Mouse (Mus musculus) layer of hippocampus, adult 18-20 months (tissue): Measurements from ENCODE around the gene Tdg. TPM values are rescaled to one million over a fixed set of nuclear protein-coding genes. Genes with fewer than 3 reads are reported as not detected.
A peak's percentile ranks its signal among the peaks of the same experiment; 100 is the strongest.

Source experiments
- DNase-seq, 2 experiments: peaks; one replicate each; pipeline ENCODE4 v3.0.0; 2022; ENCODE audit warnings: low spot score in 2 of 2
- total RNA-seq, 2 experiments: library from RNA; stranded (reverse); gene quantifications; 2 replicates each; pipeline ENCODE4 v1.2.3; 2021

Gene Tdg
- total RNA-seq, 2 experiments from 2014 or later: 32.6 to 35.1 TPM

- peak; percentile 81 to 86 for DNase-seq
These were observed 32.8 kb downstream of the Tdg start for GRCm38 (mm10) chr10:82662267-82662990.

- DNase-seq: no peak
These were observed 33.7 kb downstream of the Tdg start for GRCm38 (mm10) chr10:82663289-82663688.

DNA sequence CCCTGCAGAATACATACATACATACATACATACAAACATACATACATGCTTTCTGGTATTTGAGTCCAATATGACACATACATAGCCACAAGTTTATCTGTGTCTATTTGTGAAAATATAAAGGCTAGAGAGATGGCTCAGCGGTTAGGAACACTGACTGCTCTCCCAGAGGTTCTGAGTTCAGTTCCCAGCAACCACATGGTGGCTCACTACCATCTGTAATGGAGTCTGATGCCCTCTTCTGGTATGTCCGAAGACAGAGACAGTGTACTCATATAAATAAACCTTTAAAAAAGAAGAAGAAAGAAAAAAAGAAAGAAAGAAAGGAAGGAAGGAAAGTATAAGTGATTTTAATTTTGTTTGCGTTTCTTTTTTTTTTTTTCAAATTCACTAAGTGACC lies 36.3 kb downstream of the Tdg start:
- DNase-seq: no peak

DNA sequence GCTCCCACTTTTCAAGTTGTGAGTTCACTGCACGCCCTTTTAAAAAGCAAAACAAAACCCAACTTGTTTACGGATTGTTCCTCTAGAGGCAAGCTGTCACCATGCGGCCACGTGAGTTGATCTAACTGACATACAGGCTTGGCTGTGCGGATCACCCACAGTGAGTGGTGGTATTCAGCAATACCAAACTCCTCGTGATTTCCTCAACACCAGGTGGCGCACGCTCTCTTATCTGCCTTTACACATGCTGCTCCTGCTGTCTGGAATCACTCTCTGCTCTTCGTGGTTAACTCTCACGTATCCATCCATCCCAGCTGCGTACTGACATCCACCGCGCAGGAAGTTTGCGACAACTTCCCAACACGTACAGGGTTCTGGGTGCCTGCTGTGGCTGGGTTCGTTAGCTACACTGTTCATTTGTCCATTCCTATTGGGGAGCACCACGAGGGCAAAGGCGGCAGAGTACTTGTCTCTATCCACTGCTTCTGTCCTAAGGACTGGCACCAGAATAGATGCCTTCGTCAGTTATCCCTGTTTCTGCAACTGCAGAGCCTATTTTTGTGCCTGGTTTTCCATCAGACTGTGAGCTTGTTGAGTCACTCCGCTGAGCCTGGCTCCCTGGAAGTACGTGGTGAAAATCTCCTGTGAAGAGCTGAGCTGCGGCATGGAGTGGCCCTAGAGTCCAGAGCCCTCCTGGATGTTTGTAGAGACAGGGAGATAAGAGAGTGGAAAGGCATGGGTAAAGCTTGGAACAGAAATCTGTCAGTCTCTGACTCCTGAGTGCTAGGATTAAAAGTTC lies 37.0 kb downstream of the Tdg start:
- peak; percentile 81 to 96 for DNase-seq

DNA sequence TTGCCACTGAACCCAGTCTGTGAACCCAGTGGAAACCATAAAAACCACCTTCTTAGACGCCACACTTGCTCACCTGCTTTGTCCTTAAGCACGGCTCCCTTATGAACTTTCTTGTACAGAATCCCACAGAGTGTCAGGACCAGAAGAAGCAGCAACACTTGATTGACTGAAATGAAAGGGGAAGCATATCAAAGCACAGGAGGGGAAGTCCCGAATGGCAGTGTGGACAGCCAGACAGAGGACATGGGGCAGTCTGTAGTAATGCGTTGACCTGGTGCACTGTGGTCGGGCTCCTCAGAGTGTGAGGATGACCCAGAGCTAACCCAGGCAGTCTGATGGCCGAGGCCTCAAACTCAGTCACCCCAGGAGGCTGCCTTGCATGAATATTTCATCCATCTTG lies 40.6 kb downstream of the Tdg start:
- DNase-seq: no peak

DNA sequence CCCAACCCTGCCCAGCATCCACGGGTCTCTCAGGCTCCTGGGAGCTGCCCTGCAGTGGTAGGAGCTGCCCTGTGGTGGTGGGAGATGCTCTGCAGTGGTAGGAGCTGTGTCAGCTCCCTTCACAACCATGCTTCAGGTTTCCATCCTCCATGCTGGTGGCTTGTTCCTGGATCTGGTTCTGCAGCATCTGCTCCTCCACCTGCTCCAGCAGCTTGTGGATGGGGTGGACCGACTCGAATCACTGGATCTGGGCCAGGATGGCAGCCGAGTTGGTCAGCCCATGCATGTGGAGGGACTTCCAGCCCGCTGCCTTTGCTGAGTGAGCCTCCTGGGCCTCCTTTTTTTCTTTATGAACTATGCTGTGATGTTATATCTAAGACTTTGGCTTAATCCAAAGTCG lies 47.3 kb downstream of the Tdg start:
- peak; percentile 53 to 58 for DNase-seq

- peak; percentile 73 to 92 for DNase-seq
These were observed 51.1 kb downstream of the Tdg start for GRCm38 (mm10) chr10:82680769-82681168.

- peak; percentile 42 to 75 for DNase-seq
These were observed 52.0 kb downstream of the Tdg start for GRCm38 (mm10) chr10:82681639-82682038.

DNA sequence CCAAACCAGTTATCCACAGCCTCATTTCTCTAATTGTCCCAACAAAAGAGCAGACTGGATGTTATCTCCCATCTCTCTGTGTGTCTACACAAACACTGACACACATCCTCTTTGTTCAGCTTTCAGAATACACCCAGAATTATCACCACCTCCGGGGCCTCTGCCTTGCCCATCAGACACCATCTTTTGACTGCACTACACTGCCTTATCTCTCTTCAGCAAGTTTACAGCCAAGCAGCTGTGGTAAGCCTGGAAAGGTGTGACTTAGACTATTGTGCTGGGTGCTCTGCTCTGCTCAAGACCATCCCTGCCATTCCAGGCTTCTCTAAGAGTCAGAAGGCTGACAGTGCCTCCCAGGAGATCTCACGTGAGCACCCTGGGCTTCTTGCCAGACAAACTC lies 55.8 kb downstream of the Tdg start:
- no peak for DNase-seq

GRCm38 (mm10) chr10:82689681-82690211 lies 60.1 kb downstream of the Tdg start:
- DNase-seq: peak; percentile 43 to 74

DNA sequence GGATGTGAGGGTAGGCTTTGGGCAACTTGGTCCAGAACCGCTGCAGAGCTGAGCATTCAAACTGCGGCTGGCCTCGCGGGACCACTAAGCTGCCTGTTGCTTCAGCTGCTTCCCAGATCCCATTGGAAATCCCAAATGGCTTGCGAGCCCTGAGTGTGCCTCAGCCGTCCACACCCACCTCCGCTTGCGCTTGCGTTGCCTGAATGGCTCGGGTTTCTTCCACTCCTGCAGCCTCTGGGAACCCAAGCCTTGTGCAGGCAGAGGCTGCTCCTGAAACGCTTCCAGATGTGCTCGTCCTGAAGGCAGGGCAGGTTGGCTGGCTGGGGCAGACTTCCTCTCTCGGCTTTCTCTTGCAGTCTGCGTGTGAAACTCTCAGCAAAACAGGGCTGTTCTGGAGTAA lies 60.9 kb downstream of the Tdg start, which contains the start of gene Glt8d2:
Gene Glt8d2, minus strand, starts transcription at position 157 of the 400 bp plus-strand sequence.
- DNase-seq: peak; percentile 38 to 67

DNA sequence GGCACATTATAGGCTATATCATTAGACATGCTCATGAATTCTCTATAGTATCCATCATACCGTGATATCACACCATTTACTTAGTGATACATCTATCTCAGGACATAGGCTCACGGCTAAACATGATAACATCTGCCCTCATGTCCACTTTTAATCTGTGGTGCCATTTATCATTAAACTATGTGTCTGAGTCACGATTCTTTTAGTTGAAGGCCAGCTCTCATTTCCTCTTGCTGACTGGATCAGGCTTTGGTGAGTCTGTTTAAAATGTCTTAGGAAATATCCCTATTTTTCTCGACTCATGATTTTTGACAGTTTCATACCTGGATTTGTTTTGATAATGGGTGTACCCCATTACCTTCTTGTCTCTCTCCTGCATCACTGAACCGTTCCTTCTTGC lies 66.3 kb downstream of the Tdg start, which contains the start of gene Hcfc2:
Gene Hcfc2, plus strand, starts transcription at position 205 of the 400 bp plus-strand sequence.
- DNase-seq: no peak

DNA sequence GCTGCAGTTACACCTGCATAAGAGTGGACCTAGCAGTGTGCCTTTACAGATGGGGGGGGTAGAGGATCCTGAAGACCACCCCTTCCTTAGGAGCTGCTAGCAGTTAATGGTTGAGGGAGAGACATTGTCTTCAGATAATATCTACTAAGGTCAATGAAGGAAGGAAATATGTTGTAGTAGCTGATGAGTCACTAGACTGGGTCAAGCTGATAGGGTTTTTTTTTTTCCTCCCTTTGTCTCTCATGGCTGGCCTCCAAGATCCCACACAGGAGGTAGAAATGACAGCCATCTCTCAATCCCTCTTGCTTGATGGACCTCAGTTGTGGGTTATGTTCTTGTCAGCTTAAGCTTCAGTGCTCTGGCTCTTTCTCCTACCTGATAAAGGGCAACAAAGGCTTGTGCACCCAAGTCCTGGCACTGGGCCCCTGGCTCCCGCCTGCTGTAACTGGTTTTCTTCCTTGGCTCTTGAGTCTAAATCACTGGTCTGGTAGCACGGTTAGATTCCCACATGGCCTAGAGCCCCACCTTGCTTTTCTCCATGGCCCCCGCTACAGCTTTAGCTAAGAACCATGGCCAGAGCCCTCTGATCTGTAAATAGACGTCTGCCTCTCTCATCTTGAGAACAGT lies 66.9 kb downstream of the Tdg start:
- DNase-seq: no peak

- DNase-seq: peak in 1 of 2 experiments; percentile 24
These were observed 67.8 kb downstream of the Tdg start for GRCm38 (mm10) chr10:82697305-82697898.

DNA sequence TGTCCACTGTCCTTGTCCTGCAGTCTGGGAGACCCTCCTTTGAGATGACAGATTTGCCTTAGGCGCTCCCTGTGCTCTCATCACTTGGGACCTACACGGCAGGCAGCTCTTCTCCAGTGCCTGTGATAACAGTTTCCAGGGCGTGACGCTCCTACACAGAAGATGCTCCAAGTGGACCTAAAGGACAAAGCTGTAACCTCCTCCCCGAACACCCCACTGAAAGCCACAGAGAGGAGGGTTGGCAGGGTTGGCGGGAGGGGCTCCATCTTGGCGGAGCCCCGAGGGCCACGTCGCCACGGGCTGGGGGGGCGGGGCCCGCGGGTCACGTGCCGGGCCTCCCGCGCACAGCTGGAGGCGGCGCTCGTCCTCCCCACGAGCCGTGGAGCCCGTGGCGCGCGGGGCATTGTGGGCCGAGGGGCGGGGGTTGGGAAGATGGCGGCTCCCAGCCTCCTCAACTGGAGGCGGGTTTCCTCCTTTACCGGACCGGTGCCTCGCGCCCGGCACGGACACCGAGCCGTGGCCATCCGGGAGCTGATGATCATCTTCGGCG lies 69.2 kb downstream of the Tdg start:
- peak; percentile 85 to 92 for DNase-seq

- DNase-seq: peak in 1 of 2 experiments; percentile 25
These were observed 69.8 kb downstream of the Tdg start for GRCm38 (mm10) chr10:82699296-82699941.
